ENCODE assay signal across 16 mouse cellular contexts in the genomic region with DNA sequence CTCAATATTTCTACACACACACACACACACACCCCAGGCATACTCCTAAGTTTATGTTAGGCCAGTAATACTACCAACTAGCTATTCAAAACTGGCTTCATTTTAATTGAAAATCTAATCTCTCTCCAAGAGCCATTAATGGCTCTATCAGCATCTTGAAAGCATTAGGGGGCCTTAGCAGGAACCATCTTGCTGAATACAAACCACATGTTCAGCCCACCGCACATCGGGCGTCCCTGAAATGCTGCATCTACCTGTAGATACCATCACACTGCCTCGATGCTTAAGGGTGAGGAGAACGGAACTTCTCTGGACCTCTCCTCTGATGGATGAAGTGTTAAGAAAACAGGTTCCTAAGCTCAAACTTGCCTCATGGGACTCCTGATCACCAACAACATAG.
"Had no signal": no experiment of that assay in that cellular context is flagged by ENCODE, and none has a peak within 500 bp of the region (broad histone marks: within the 10 kb centered on the region; RNA-seq: fewer than 3 reads in every experiment).

No protein-coding gene starts in this region.

- H3K9me3 ChIP-seq: kidney, embryonic 15.5 days; liver, embryonic 15.5 days; midbrain, embryonic 10.5 days; neural tube, embryonic 13.5 days; stomach, embryonic 15.5 days had no signal

- DNase-seq: kidney, adult 2 months; kidney, postnatal 14 days; layer of hippocampus, adult 9-11 months; layer of hippocampus, postnatal 36 days; lung, adult 2 months; lung, postnatal 36 days; retina, postnatal 1 day; thymus, postnatal 36 days had no signal

- H3K27me3 ChIP-seq: kidney, embryonic 15.5 days; liver, embryonic 15.5 days; neural tube, embryonic 13.5 days; stomach, embryonic 15.5 days had no signal

- H3K4me2 ChIP-seq: kidney, embryonic 15.5 days; liver, embryonic 11.5 days; liver, embryonic 15.5 days; neural tube, embryonic 13.5 days; stomach, embryonic 15.5 days had no signal

- ATAC-seq: lung, postnatal 0 days; midbrain, embryonic 16.5 days had no signal

- H3K4me1 ChIP-seq: kidney, embryonic 15.5 days; liver, embryonic 15.5 days; midbrain, embryonic 10.5 days; neural tube, embryonic 13.5 days; stomach, embryonic 15.5 days had no signal

- H3K36me3 ChIP-seq: kidney, embryonic 15.5 days; liver, embryonic 15.5 days; midbrain, embryonic 10.5 days; neural tube, embryonic 13.5 days; stomach, embryonic 15.5 days had no signal

- H3K4me3 ChIP-seq: kidney, embryonic 15.5 days; liver, embryonic 15.5 days; midbrain, embryonic 10.5 days; neural tube, embryonic 13.5 days; stomach, embryonic 15.5 days had no signal

- H3K9ac ChIP-seq: kidney, embryonic 15.5 days; liver, embryonic 15.5 days; neural tube, embryonic 13.5 days; stomach, embryonic 15.5 days had no signal

- H3K27ac ChIP-seq: kidney, embryonic 15.5 days; liver, embryonic 15.5 days; midbrain, embryonic 10.5 days; neural tube, embryonic 13.5 days; stomach, embryonic 15.5 days had no signal
